Mouse (Mus musculus): ENCODE measurements around the gene Gcnt7. TPM values are rescaled to one million over a fixed set of nuclear protein-coding genes. Genes with fewer than 3 reads are reported as not detected.

Gene Gcnt7
- polyA plus RNA-seq, 1 experiment from 2014 or later, result 1.0 TPM

DNA sequence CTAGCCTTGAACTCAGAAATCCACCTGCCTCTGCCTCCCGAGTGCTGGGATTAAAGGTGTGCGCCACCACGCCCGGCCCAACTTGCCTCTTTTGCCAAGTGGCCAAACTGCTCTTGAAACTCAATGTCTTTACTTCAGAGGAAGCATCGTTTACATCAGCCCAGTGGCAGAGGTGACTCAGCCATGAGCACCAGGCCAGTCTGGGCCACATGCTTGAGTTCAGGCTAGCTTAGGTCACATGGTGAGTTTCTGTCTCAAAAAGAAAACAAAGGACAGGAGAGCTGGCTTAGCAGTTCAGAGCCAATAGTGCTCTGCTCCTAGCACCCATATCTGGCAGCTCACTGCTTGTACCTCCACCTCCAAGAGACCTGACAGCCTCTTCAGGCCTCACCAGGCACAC is 8.8 kb upstream of the Gcnt7 start:
- H3K9me3 ChIP-seq (ENCODE audit: control insufficient read depth, low read length), result no peaks in the 10 kb centered on the region
- no peak overlapping the region for H3K27ac ChIP-seq (ENCODE audit: low read depth, low read length)
- no peaks in the 10 kb centered on the region for H3K27me3 ChIP-seq (ENCODE audit: control insufficient read depth, insufficient read depth, low read length)
- H3K4me2 ChIP-seq (replicated peaks; ENCODE audit: low read depth, low read length), result no peak overlapping the region
- H3K4me3 ChIP-seq (ENCODE audit: low read length), result no peak overlapping the region
- no peak overlapping the region for H3K9ac ChIP-seq (ENCODE audit: low read depth, low read length)
- peaks cover 61% of the 10 kb centered on the region for H3K36me3 ChIP-seq (ENCODE audit: control insufficient read depth, insufficient read depth, low read length)
- H3K4me1 ChIP-seq (ENCODE audit: control insufficient read depth, insufficient read depth, low read length), result no peaks in the 10 kb centered on the region
- WGBS, result 96% methylated on average over 5 of the region's 5 CpGs
- ATAC-seq (ENCODE audit: low FRiP score, low TSS enrichment), result no peak

- ATAC-seq (ENCODE audit: low FRiP score, low TSS enrichment), result no peak
- H3K4me1 ChIP-seq (ENCODE audit: control insufficient read depth, insufficient read depth, low read length), result no peaks in the 10 kb centered on the region
- H3K27ac ChIP-seq (ENCODE audit: low read depth, low read length), result no peak overlapping the region
- H3K27me3 ChIP-seq (ENCODE audit: control insufficient read depth, insufficient read depth, low read length), result no peaks in the 10 kb centered on the region
- no peak overlapping the region for H3K4me2 ChIP-seq (replicated peaks; ENCODE audit: low read depth, low read length)
- no peaks in the 10 kb centered on the region for H3K9me3 ChIP-seq (ENCODE audit: control insufficient read depth, low read length)
- H3K4me3 ChIP-seq (ENCODE audit: low read length), result no peak overlapping the region
- peaks cover 61% of the 10 kb centered on the region for H3K36me3 ChIP-seq (ENCODE audit: control insufficient read depth, insufficient read depth, low read length)
- no peak overlapping the region for H3K9ac ChIP-seq (ENCODE audit: low read depth, low read length)
- WGBS, result 93% methylated on average over 11 of the region's 11 CpGs
These were observed 8.2 kb upstream of the Gcnt7 start for GRCm38 (mm10) chr2:172466427-172467132.

- no peak for ATAC-seq (ENCODE audit: low FRiP score, low TSS enrichment)
- Histone ChIP-seq H3K4me3 (ENCODE audit: low read length) (no peak overlapping the region), H3K27me3 (ENCODE audit: control insufficient read depth, insufficient read depth, low read length) (no peaks in the 10 kb centered on the region), H3K9me3 (ENCODE audit: control insufficient read depth, low read length) (no peaks in the 10 kb centered on the region), H3K4me1 (ENCODE audit: control insufficient read depth, insufficient read depth, low read length) (no peaks in the 10 kb centered on the region), H3K27ac (ENCODE audit: low read depth, low read length) (no peak overlapping the region), H3K36me3 (ENCODE audit: control insufficient read depth, insufficient read depth, low read length) (peaks cover 45% of the 10 kb centered on the region), H3K9ac (ENCODE audit: low read depth, low read length) (no peak overlapping the region), H3K4me2 (replicated peaks; ENCODE audit: low read depth, low read length) (no peak overlapping the region)
- WGBS, result 85% methylated on average over 4 of the region's 4 CpGs
These were observed 4.4 kb upstream of the Gcnt7 start for GRCm38 (mm10) chr2:172462813-172463212.

DNA sequence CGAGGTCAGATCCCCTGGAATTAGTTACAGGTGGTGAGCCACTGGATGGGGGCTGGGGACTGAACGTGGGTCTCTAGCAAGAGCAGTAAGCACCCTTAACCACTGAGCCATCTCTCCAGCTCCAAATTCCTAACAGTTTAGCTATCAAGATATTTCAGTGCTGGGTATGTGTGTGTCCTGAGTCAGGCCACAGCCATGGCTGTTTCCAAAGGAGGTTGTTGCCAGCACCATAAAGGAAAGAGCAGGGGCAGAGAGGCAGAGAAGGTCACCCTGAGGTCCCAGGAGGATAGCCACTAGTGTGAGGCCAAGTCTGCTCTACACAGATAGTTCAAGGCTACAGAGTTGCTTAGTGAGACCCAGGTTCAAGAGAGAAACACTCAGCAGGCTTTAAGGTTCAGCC is 2.3 kb upstream of the Gcnt7 start:
- Histone ChIP-seq H3K4me1 (ENCODE audit: control insufficient read depth, insufficient read depth, low read length) (no peaks in the 10 kb centered on the region), H3K9me3 (ENCODE audit: control insufficient read depth, low read length) (no peaks in the 10 kb centered on the region), H3K4me3 (ENCODE audit: low read length) (no peak overlapping the region), H3K9ac (ENCODE audit: low read depth, low read length) (no peak overlapping the region), H3K36me3 (ENCODE audit: control insufficient read depth, insufficient read depth, low read length) (peaks cover 32% of the 10 kb centered on the region), H3K27ac (ENCODE audit: low read depth, low read length) (no peak overlapping the region), H3K4me2 (replicated peaks; ENCODE audit: low read depth, low read length) (no peak overlapping the region), H3K27me3 (ENCODE audit: control insufficient read depth, insufficient read depth, low read length) (no peaks in the 10 kb centered on the region)
- ATAC-seq (ENCODE audit: low FRiP score, low TSS enrichment), result no peak
- WGBS, result 83% methylated on average over 2 of the region's 2 CpGs

- no peak for ATAC-seq (ENCODE audit: low FRiP score, low TSS enrichment)
- no peaks in the 10 kb centered on the region for H3K9me3 ChIP-seq (ENCODE audit: control insufficient read depth, low read length)
- peaks cover 56% of the 10 kb centered on the region for H3K36me3 ChIP-seq (ENCODE audit: control insufficient read depth, insufficient read depth, low read length)
- H3K9ac ChIP-seq (ENCODE audit: low read depth, low read length), result no peak overlapping the region
- WGBS, result 95% methylated on average over 10 of the region's 10 CpGs
- H3K4me1 ChIP-seq (ENCODE audit: control insufficient read depth, insufficient read depth, low read length), result no peaks in the 10 kb centered on the region
- no peaks in the 10 kb centered on the region for H3K27me3 ChIP-seq (ENCODE audit: control insufficient read depth, insufficient read depth, low read length)
- H3K4me2 ChIP-seq (replicated peaks; ENCODE audit: low read depth, low read length), result no peak overlapping the region
- no peak overlapping the region for H3K27ac ChIP-seq (ENCODE audit: low read depth, low read length)
- H3K4me3 ChIP-seq (ENCODE audit: low read length), result no peak overlapping the region
These were observed 5.9 kb downstream of the Gcnt7 start for GRCm38 (mm10) chr2:172452458-172452857.

DNA sequence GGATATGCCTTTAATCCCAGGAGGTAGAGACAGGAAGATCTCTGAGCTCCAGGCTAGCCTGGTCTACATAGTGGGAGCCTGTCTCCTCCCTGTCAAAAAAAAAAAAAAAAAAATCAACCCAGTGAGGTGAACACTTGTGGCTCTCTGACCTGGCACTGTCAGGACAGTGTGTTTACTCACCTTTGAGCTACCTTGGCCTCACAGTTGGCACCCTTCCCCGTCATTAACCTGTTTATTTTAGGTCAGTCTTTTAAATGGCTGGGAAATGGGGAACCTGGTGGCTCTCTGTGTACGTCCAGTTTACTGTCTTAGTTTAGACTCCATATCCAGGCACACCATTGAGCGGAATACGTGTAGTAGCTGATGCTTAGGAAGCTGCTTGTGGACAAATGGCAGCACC is 6.4 kb downstream of the Gcnt7 start:
- Histone ChIP-seq H3K9me3 (ENCODE audit: control insufficient read depth, low read length) (no peaks in the 10 kb centered on the region), H3K36me3 (ENCODE audit: control insufficient read depth, insufficient read depth, low read length) (peaks cover 59% of the 10 kb centered on the region), H3K4me2 (replicated peaks; ENCODE audit: low read depth, low read length) (no peak overlapping the region), H3K4me3 (ENCODE audit: low read length) (no peak overlapping the region), H3K27me3 (ENCODE audit: control insufficient read depth, insufficient read depth, low read length) (no peaks in the 10 kb centered on the region), H3K4me1 (ENCODE audit: control insufficient read depth, insufficient read depth, low read length) (no peaks in the 10 kb centered on the region), H3K9ac (ENCODE audit: low read depth, low read length) (no peak overlapping the region), H3K27ac (ENCODE audit: low read depth, low read length) (no peak overlapping the region)
- WGBS, result 95% methylated on average over 4 of the region's 4 CpGs
- ATAC-seq (ENCODE audit: low FRiP score, low TSS enrichment), result no peak

DNA sequence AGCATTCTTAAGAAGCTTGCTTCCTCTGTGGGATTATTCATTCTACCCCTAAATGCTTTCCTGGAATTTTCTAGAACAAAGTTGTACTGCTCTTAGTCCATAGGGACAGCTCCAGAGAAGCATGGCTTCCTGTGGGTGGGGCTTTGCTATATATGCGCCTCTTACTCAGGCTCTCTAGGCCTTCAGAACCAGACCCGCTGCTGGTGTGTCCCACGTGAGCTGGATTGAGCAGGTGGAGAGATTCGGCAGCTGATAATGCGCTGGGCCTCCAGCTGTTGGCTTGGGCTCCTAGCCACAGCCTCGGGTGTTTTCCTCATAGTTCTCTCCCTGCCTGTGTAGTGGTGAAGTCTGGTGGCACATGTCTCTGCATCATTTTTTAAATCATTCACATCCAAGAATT is 7.8 kb downstream of the Gcnt7 start:
- no peak overlapping the region for H3K4me3 ChIP-seq (ENCODE audit: low read length)
- no peaks in the 10 kb centered on the region for H3K27me3 ChIP-seq (ENCODE audit: control insufficient read depth, insufficient read depth, low read length)
- H3K4me2 ChIP-seq (replicated peaks; ENCODE audit: low read depth, low read length), result no peak overlapping the region
- no peak overlapping the region for H3K27ac ChIP-seq (ENCODE audit: low read depth, low read length)
- peaks cover 69% of the 10 kb centered on the region for H3K36me3 ChIP-seq (ENCODE audit: control insufficient read depth, insufficient read depth, low read length)
- no peak overlapping the region for H3K9ac ChIP-seq (ENCODE audit: low read depth, low read length)
- no peaks in the 10 kb centered on the region for H3K4me1 ChIP-seq (ENCODE audit: control insufficient read depth, insufficient read depth, low read length)
- WGBS, result 88% methylated on average over 6 of the region's 6 CpGs
- no peaks in the 10 kb centered on the region for H3K9me3 ChIP-seq (ENCODE audit: control insufficient read depth, low read length)
- ATAC-seq (ENCODE audit: low FRiP score, low TSS enrichment), result no peak

GRCm38 (mm10) chr2:172448329-172448728 is 10.1 kb downstream of the Gcnt7 start:
- H3K9me3 ChIP-seq (ENCODE audit: control insufficient read depth, low read length), result no peaks in the 10 kb centered on the region
- H3K27me3 ChIP-seq (ENCODE audit: control insufficient read depth, insufficient read depth, low read length), result no peaks in the 10 kb centered on the region
- no peak overlapping the region for H3K27ac ChIP-seq (ENCODE audit: low read depth, low read length)
- peaks cover 64% of the 10 kb centered on the region for H3K36me3 ChIP-seq (ENCODE audit: control insufficient read depth, insufficient read depth, low read length)
- H3K9ac ChIP-seq (ENCODE audit: low read depth, low read length), result no peak overlapping the region
- H3K4me3 ChIP-seq (ENCODE audit: low read length), result no peak overlapping the region
- no peak for ATAC-seq (ENCODE audit: low FRiP score, low TSS enrichment)
- WGBS, result 89% methylated on average over 4 of the region's 4 CpGs
- H3K4me1 ChIP-seq (ENCODE audit: control insufficient read depth, insufficient read depth, low read length), result no peaks in the 10 kb centered on the region
- H3K4me2 ChIP-seq (replicated peaks; ENCODE audit: low read depth, low read length), result no peak overlapping the region

DNA sequence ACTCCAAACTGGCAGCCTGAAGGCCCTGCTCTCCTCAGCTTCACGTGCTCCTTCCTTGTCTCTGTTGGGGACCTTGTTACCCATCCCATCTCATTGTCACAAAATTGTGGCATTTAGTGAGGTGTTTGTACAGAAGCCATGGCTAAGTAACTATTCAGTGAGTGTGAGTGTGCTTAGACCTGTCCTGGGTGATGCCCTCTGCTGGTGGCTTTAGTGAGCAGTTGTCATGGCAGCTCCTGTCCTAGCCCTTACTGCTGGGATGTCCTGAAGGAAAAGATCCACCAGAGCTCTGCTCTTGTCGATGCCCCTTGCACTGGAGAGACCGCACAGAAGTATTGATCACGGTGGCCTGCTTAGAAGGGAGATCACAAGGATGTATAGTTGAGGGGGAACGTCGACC is 11.1 kb downstream of the Gcnt7 start:
- 94% methylated on average over 6 of the region's 6 CpGs for WGBS
- H3K4me2 ChIP-seq (replicated peaks; ENCODE audit: low read depth, low read length), result no peak overlapping the region
- H3K9ac ChIP-seq (ENCODE audit: low read depth, low read length), result no peak overlapping the region
- no peak for ATAC-seq (ENCODE audit: low FRiP score, low TSS enrichment)
- H3K4me1 ChIP-seq (ENCODE audit: control insufficient read depth, insufficient read depth, low read length), result no peaks in the 10 kb centered on the region
- no peaks in the 10 kb centered on the region for H3K9me3 ChIP-seq (ENCODE audit: control insufficient read depth, low read length)
- H3K27me3 ChIP-seq (ENCODE audit: control insufficient read depth, insufficient read depth, low read length), result no peaks in the 10 kb centered on the region
- no peak overlapping the region for H3K27ac ChIP-seq (ENCODE audit: low read depth, low read length)
- H3K36me3 ChIP-seq (ENCODE audit: control insufficient read depth, insufficient read depth, low read length), result peaks cover 59% of the 10 kb centered on the region
- H3K4me3 ChIP-seq (ENCODE audit: low read length), result no peak overlapping the region

Data from kidney, embryonic 14.5 days (tissue).